Mouse (Mus musculus): ENCODE data around the gene Zfp334.

- TF ChIP-seq CTCF (IDR thresholded peaks at IDR 0.05; ENCODE audit: borderline replicate concordance, extremely low read depth, insufficient read depth, insufficient read length): no peak
- TF ChIP-seq POLR2A (IDR thresholded peaks at IDR 0.05; ENCODE audit: borderline replicate concordance, extremely low read depth, insufficient read depth, insufficient read length, poor library complexity, severe bottlenecking): no peak
Observed at GRCm38 (mm10) chr2:165351828-165352513, 36.1 kb downstream of the Zfp334 start.

Data from brain, embryonic 14.5 days (tissue).